Mouse (Mus musculus): Measurements from ENCODE around the gene Gm37240.
A peak's percentile ranks its signal among the peaks of the same experiment; 100 is the strongest.

The Gm37240 gene

DNA sequence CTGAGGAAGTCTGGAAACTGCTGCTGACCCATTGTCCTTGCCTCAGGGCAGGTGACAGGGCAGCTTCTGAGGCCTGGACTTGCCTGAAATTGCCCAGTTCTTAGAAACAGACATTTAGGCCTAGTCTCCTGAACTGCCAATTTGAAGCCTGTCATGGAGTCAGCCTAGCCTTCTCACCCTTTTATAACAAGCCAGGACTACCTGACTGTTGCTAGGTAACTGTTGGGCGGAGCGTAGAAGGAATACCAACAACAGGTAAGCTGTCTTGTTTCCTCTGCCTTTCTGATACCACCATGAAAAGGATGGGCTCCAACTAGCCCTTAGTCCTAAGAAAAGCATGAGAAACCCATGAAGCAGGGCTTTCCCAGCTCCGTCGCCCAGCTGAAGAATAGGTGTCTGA lies 570.0 kb downstream of the Gm37240 start:
- no peak for DNase-seq

DNA sequence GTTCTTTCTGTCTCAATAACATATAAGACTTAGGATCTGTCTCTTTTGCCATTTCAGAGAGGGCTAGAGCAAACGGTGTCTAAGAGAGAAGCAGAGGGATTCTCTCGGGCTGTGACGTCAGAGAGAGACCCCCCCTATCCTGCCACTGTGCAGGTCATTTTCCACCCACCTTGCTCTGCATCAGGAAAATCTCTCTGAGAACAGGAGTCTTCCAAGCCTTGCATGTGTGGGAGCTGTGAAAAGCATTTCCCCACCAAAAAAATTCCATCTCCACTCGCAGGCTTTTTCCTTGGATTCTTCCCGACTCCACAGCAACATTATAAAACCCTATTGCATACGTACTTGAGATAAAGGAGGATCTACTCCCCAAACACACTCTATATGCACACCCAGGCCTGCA lies 572.4 kb downstream of the Gm37240 start:
- DNase-seq, result no peak

DNA sequence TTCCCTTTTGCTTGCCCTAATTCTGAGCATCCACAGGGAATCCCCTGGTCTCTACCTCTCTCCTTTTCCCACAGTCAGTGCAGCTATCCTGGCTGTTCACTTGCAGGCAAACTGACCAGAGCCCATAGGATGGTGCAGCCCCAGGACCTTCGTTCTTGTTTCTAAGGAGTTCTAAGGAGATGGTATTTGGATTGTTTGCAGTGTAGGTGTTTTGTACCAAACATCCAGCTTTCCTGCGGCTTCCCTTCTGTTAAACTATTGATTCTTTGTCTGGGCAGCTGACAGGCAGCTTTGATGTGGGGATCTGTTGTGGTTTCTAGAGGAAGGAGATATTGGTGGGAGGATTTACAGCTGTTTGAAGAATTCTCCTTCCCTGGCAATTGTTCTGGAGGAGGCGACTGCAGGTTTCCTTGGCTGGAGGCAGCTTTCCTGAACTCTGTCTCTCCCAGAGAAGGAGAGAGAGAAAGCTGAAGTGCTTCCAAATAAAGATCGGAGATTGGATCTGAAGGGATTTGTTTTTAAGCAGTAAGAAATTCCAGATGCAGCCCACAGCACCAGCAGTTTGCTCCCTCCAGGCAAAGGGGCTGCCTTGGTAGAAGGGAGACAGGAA lies 573.6 kb downstream of the Gm37240 start:
- no peak for DNase-seq

DNA sequence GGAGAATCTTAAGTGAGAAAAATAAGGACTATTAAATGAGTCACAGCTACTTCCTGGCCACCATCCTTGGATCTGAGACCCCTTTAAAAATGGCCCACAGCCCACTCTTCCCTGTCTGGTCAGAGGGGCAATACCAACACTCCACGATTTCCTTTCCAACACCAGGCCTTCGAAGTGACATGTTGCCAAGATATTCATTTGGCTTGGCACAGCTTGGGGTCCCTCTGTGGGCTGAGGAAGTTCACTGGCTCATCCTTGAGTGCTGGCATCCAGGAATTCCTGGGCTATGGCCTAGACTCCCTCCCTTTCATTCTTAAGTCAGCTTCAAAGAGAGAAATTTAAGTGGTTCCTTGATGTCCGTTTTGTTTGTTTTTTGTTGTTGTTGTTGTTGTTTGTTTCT lies 576.1 kb downstream of the Gm37240 start:
- no peak for DNase-seq

DNA sequence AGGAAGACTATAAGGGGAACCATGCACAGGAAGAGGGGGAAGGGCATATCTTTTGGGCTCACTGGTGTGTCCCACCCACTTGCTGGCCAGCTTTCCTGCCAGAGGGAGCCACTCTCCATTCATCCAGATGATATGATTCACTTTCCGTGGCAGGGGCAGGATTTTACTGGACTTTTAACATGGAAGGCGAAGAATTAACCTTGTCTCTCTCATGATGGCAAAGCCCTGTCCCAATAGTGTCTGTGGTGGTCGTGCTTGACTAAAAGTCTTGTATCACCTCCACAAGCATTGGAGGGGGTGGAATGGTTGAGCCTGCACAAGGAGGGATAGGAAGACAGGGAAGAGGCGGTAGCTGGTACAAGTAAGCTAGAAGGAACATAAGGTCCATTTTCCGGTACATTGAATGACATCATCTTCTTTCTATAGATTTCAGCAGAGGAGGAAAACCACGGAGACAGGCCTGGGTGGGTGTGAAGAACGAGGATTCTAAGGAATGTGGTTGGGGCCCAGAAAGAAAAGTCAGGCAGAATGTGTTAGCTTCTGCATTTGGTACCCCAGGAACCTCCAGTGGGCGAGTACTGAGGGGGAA lies 576.8 kb downstream of the Gm37240 start:
- no peak for DNase-seq

DNA sequence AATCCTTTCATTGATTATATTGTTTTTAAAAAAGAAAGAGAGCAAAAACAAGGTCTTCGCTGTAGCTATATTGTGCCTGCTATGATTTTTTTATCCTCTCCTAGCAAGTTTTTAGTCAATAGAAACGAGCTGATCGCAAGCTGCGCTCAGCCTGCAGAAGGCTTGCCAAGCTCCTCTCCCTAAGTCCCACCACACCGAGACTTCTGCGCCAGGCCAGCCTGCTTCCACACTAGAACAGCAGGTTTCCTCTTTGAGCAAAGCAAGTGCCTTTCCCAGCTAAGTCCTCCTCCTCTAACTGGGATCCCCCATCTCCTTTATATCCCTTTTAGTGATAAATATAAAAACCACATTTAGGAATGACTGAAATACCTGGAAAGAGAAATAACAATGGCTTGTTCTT lies 578.1 kb downstream of the Gm37240 start:
- no peak for DNase-seq

DNA sequence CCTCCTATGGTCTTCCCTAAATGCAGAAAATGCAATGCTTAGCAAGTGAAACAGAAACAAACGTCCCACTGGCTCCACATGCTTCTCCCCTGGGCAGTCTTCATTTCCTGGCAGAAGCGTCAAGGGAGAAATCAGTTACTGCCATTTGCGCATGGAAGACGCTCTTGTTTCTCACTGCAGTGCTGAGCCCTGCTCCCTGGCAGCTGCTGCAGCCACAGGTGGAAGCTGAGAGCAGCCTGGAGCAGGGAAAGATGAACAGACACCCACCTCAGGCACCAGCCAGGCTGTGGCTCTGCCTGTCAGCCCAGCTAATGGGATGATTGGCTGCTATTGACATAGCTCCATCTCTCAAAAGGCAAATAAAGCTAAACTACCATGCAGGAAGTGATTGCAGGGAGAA lies 578.6 kb downstream of the Gm37240 start:
- DNase-seq, result no peak

DNA sequence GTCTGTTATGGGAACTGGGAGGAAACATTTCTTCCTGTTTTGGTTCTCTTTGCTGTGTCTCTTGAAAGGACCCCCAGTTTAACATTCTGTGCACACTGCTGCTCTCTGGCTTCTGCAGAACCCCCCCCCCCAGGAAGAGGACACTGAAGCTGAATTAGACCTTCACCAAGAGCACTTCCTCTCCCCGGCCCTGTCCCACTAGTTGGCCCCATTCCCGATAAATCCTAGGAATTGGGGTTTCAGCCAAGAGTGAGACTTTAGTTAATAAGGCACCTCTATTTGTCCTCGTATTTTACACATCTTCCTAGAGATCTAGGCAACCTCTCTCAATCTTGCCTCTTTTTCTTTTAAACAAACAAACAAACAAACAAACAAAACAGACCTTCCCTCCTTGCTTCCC lies 585.5 kb downstream of the Gm37240 start:
- DNase-seq, result no peak

DNA sequence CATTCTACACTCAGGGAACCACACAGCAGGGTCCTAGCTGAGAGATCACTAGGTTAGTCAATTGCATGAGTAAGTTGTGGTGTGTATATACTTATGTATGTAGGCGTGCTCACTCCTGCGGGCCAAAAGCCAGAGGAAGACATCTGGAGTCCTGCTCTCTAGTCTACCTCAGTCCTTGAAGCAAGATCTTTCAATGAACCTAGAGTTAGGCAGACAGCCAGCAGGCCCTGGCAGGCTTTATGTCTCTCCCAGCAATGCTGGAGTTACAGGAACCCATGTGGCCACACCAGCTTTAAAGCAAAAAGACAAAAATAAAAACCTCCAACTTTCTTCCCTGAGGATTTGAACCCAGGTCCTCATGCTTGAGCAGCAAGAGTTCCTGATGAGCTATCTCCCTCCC lies 586.0 kb downstream of the Gm37240 start:
- DNase-seq, result no peak

DNA sequence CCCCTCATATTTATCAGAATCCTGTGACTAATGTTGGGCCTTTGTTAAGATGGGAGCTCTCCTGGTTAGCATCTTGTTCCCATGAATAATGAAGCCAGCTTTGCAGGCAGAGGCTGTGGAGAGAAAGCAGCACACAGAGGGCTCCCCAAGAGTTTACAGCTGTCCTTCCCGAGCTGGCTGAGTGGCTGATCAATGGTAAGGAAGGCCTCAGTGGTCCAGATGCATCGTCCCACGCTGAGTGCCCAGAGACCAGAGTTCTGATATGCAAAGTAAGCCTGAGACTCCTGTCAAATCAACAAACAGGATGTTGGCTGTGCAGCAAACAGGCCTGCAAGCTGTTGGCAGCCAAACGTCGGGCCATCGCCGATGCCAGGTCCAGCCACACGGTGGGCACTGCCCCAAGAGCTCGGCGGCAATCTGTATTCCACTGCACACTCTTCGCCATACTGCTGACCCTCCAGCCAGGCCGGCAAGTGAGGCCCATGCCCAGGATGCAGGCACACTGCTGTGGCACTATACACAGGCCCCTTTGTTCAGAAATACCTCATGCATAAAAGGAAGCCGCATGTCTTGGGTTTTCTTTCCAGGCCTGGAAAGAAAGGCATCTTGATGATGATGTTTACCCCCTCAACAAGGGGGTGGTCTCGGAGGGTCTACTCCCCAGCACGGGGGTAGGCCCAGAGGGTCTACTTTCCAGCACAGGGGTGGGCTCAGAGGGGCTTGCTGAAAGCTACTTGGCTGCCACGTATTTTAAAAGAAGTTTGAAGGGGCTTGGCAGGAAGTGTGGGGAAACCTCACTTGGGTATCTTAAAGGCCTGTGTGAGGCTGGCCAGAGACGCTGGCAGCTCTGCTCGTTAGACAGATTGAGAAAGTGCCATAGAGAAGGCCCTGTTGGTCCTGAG lies 587.4 kb downstream of the Gm37240 start:
- no peak for DNase-seq

DNA sequence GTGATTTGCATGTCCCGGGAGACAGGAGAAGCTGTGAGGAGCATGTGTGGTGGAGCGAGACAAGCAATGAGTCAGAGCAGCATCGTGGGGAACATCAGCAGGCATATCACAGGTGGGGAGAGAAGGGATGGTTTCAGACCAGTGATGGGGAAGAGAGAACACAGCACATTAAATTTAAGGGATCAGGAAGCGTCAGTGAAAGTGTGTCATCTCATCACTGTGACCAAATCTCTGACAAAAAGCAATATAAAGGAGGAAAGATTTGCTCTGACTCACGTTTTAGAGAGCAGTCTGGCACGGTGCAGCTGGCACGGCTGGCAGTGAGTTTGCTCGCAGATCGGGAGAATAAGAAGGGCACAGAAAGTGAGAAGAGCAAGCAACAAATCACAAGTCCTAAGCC lies 592.1 kb downstream of the Gm37240 start:
- no peak for DNase-seq

DNA sequence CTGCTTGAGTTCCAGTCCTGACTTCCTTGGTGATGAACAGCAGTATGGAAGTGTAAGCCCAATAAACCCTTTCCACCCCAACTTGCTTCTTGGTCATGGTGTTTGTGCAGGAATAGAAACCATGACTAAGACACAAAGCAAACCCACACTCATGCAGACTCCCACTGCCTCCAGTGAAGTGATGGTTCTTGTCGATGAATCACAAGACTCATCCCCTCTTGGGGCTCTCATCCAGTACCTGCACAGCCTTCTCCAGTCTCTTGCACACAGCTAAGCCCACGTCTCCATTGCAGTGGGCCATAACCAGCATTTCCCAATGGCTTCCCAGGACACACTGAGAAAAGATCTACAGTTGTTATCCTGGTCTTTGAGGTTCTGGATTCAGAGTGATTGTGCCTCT lies 599.7 kb downstream of the Gm37240 start:
- no peak for DNase-seq

DNA sequence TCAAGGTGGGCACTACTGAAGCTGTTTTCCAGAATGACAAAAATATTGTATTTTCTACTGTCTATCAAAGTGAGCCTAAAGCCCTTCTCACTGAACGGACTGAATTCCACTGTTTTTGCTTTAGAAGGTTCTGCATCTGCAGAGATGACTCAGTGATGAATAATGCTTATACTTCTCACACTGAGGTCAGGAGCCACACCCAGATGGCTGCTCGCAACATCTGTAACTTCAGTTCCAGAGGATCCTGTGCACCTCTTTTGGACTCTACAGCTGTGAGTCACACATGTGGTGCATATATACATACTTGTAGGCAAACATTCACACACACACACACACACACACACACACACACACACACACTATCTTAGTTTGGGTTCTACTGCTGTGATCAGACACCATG lies 602.8 kb downstream of the Gm37240 start:
- no peak for DNase-seq

DNA sequence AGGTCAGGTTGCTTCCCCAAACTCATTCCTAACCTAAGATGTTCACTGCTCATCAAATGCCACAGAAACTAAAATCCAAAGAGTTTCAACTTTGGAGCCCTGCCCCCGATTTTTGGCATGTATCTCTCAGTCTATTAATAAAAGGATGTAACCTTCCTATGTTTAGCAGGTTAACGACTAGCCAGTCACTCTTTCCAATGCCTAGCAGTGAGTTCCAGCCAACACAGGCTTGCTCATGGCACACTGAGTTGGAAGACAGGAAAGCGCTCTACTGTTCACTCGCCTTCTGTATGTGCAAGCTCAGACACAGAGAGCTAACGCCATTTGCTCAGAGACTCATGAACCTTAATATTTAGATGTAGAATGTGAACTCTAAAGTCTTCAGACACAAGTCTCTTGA lies 604.5 kb downstream of the Gm37240 start:
- DNase-seq, result no peak

DNA sequence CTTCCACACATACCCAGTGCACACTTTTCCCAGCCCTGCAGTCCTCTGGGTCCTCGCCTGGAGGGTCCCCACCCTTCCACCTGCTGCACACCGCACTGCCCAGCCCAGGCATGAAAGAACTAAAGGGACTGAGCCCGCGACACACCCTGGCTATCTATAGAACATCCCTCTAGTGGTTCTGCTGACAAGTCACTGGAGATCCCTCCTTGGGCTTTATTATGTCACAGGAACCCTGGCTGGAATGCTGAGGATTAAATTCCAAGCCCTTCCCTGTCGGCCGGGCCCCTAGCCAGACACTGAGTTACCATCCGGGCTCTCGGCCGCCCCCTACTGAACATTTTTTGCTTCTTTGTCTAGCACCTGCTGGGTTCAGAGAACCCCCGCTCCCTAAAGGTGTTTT lies 612.2 kb downstream of the Gm37240 start:
- peak; percentile 41 to 55 for DNase-seq

DNA sequence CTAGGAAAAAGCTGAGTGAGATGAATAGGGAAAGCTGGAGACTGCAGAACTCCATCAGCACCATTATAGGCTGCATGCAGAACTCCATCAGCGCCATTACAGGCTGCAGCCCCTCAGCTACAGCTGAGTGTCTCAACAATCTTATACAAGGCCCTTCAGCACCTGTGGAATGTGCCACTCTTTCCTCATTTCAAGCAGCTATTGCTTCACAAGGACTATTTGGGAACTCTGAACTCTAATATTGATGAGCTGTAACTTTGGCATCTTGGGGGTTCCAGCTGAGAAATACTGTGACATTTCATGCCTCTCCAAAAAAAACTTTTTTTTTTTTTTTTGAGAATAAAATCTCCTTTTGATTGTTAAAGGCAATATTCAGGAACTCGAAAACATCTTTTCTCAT lies 615.8 kb downstream of the Gm37240 start:
- no peak for DNase-seq

DNA sequence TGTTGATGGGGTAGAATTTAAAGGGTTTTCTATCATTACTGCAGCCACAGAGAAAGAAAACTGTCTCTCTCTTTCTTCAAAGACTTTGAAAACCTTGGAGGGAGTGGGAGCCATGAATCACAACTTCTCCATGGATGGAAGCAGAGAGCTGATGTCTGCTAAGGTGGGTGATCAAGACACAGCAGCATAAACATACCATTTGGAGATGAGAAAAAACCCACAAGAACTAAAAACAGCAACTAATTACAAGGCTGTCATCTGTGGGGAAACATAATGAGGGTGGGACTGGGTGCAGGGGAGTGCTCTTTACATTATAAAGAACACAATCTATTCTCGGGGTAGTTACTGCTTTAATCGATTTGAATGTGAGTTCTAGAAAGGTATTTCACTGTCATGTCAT lies 622.4 kb downstream of the Gm37240 start:
- no peak for DNase-seq

DNA sequence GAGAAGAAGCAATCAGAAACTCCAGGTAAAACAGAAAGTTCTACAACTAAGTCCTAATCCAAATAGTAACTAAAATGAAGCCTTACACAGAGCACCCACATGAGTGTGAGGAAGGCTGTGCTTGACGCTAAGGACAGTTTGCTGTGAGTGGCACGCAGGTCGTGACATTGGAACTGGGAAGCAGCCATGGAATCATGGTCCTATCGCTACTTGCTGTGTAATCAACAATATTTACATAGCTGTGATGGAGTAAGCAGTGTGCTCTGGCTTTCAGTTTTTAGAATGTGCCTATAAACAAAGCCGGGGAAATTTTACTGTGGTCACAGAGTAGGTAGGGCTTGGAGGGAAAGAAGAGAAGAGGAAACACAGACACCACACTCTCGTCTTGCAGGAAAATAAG lies 622.8 kb downstream of the Gm37240 start:
- DNase-seq, result no peak

DNA sequence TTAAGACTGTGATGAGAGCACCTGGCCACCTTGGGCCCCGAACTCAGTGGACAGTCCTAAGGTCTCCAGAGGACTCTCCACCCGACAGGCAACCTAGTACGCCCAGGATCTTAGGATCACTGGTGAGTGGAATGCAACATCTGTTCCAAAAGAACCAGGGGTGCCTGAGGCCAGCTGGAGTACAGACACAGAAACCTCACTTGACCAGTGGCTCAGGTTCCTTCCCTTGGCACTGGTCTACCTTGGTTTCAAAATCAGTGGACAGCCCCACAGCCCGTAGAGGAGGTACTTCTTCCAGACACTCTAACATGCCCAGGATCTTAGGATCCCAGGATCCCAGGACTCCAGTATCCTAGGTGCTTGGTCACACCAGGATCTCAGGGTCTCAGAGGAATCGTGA lies 632.8 kb downstream of the Gm37240 start:
- no peak for DNase-seq

DNA sequence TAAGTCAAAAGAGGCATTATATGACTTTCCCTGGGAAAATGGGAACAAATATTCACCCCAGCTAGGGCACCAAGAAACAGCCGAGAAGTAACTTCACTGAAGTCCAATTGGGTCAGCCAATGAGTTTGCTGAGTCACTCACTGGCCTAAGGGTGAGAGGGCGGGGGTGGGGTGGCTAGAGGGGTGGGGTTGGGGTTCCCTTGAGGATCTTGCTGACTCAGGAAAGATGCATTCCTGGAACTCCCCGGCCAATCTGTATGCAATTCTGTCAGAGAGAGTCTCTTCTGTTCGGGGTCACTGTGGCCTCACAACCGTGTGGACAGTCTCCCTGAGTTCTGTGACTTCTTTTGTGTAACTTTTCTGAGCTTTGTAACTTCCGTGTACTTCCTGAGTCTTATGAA lies 635.7 kb downstream of the Gm37240 start:
- no peak for DNase-seq

DNA sequence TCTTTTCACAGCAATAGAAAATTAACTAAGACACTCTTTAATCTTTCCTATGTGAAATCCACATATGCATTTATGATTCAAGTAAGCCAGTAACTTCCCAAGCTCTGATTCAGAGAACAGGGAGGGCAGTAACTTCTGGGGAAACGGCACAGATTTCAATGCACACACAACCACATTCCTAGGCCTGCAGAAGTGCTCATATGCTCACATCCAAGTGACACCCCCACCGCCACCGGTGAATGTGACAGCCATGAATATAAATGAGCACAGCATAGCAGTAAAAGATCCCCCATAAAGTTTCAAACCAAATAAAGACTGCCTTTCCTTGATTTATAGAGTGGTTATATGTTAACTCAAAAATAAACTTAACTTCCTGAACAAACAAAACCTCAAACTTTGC lies 641.2 kb downstream of the Gm37240 start:
- no peak for DNase-seq

DNA sequence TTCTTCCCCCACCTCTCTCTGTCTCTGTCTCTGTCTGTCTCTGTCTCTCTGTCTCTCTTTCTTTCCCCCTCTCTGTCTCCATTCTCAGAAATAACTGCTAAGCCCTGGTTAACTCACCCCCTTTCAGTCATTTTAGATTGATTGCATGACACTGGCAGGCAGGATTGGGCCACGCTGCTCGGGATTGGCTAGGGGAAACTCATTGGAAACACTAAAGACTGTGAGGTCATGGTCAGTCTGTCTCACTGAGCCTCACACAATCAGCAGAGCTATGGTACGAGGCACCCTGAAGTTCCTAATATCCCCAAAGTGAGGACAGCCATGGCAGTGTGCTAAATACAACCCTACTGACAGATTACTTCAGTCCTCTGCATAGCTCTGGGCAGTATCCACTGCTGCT lies 650.8 kb downstream of the Gm37240 start:
- no peak for DNase-seq

DNA sequence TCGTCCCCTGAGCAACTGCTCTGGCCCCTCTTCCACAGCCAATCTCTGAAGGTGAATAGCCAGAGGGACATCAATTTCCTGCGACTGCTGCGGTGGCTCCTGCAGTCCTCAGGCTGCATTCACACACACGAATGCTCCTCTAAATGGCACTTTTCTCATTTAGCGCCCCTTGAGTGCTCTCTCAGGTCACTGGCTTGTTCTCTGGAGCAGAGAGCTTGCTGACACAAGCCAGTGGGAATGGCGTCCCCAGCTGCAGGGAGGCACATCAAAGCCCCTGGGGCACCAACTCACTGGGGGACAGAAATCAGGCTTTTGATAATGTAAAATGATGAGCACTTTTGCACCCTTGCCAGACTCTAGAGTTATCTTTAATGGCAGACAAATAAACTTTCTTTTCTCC lies 654.5 kb downstream of the Gm37240 start:
- no peak for DNase-seq

DNA sequence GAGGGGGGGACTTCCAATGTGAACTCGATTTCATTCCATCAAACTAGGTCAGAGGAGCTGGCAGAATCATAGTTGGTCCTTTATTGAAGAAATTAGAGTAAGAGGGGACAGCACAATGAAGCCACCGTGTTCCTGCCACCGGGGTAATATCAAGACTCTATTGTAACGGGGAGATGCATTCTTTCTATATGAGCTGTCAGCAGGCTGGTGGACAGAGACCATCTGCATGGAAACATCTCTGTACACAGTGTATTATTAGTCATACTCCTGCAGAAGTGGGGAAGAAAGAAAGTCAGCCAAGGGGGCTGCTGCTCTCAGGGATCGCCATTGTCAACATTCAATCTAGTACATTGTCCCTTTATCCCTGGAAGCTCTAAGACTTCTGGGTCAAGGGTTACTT lies 665.3 kb downstream of the Gm37240 start:
- no peak for DNase-seq
